Mouse (Mus musculus) left cerebral cortex, postnatal 4 days (tissue): ENCODE data around the gene Hipk3. TPM values are rescaled to one million over a fixed set of nuclear protein-coding genes. Genes with fewer than 3 reads are reported as not detected.

Source experiments
- DNase-seq: peaks from one replicate; pipeline ENCODE4 v3.0.0-alpha.2; 2022
- intact Hi-C: fragments of 180-260 bp; cut with DNase I; formaldehyde crosslinking; loops from one replicate; pipeline ENCODE4 v1.15.1; 2025
- total RNA-seq, 2 experiments: library from RNA; stranded (reverse); gene quantifications; 2 replicates each; pipeline ENCODE4 v1.2.3; 2021

Hipk3 gene
- total RNA-seq, 2 experiments from 2014 or later, result 49.0 to 52.8 TPM

DNA sequence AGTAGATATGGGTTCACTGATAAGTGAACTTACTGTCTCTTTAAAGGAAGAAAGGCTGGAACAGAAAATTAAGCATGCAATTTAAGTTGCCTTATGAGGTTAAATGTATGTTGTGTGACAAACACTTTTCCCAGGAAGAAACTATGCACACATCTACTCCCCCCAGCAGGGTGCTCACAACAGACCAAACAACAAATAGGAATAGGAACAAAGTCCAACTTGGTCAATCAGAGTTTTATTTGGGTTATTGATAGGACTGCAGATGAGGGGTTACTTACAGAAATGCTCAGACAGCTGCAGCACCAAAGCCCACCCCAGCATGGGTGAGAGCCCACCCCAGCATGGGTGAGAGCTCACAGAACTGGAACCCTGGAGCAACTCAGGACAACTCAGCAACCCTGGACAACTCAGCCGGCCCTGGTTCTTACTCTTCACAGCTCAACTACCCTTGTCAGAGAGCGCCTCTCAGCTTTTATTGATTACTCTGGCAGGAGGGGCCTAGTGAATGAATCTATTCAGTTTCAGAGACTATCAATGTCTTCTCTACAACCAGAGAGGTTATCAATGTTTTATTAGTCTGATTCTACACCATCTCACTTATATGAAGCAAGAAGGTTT lies 16.7 kb downstream of the Hipk3 start:
- intact Hi-C loops, result no loop called here
- DNase-seq, result no peak

DNA sequence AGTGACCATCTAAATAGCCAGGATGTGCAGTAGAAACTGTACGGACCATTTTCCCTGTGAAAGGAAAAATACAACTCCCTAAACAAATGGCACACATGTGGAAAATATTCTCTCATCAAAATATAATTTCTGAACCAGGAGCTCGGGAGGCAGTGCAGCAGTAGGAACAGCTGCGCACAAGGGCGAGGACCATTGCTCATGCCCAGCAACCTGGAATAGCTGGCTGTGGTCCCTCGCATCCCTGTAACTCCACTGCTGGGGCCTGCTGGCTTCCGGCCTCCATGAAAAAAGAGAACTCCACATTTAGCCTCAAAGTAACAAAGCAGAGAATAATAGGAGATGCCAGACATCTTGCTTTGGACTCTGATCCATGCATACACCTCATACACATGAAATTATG lies 22.2 kb downstream of the Hipk3 start:
- DNase-seq, result peak; percentile 17
- intact Hi-C loops, result no loop called here

DNA sequence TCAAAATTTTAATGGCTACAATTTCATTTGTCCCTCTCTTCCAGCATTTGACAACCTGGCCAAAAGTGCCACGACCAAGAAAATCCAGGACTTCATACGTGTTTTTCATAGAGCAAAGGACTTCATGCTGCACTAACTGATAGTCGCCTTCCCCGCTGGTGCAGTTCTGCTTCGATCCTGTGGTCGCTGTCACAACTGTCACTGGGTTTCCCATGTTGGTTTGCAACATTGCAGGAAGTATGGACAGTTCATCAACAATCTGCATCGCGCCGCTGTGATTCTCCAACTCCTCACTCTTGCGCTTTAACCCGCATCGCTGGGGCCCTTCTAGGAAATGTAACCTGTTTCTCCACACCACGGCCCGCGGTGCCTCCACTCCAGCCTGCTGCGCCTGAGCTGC lies 23.1 kb downstream of the Hipk3 start:
- intact Hi-C loops, result no loop called here

DNA sequence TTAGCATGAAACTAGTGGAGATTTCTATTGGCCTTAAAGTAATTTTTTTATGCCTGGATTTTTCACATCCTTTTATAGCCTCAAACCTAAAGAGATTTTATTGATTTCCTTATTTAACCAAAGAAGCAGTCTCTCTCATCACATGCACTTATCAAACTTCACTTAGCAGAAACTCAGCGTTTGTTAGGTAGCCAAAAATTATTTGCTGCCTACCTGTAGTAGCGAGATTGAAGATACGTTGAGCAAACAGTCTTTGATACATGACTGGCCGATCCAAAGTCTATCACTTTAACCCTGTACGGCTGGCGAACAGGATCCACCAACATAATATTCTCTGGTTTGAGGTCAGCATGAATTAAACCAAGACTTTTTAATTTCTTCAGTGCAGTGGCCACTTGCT lies 23.7 kb downstream of the Hipk3 start:
- intact Hi-C loops, result no loop called here
- DNase-seq, result no peak

More for the DNA sequence above, 23.1 kb downstream of the Hipk3 start:
- DNase-seq, result no peak

DNA sequence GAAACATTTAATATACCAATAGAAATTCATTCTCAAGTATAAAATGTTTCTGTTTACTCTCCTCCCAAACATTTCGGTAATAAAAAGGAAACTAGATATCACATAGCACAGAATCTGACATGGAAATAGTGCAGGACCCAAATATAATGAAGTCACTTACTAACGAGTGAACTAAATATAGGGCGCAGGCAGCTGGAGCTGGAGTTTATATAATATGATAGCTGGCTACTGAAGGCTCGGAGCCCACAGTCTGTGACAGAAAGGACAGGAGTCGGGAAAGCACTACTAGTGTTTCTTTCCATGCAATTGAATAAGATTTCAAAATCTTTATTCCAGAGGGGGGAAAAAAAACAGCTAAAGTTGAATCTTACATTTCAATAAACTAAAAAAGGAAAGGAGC lies 25.8 kb downstream of the Hipk3 start:
- intact Hi-C loops, result no loop called here

DNA sequence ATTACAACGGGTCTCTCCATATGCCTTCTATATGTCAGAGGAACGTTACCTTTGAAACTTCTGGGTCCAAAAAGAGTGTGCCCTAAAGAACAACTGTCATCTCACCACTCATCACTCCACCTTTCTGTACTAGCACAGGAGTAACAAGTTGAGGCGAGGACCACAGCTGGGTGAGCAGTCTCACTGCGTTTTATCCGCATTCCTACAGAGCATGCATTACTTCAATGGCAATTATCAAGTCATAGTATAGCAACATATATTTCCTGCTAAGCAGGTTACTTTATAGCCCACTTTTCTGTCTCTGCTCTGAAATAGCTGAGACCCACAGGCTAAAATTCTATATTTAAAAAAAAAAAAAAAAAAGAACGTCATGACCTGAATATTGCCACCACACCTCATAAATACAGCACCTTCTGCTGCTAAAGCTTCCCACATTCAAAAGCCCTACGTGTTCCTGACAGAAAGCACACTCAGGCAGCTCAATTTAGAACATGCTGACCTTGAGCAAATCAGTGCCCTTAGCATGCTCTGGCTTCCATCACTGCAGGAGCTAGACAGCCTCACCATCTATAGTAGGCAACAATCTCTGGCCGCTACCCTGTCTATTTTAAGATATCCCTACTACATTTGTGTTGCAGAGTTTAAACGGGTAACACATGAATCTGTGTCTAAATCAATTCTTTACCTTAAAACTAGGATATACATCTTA lies 27.2 kb downstream of the Hipk3 start:
- DNase-seq, result no peak

More for the DNA sequence above, 25.8 kb downstream of the Hipk3 start:
- no peak for DNase-seq

DNA sequence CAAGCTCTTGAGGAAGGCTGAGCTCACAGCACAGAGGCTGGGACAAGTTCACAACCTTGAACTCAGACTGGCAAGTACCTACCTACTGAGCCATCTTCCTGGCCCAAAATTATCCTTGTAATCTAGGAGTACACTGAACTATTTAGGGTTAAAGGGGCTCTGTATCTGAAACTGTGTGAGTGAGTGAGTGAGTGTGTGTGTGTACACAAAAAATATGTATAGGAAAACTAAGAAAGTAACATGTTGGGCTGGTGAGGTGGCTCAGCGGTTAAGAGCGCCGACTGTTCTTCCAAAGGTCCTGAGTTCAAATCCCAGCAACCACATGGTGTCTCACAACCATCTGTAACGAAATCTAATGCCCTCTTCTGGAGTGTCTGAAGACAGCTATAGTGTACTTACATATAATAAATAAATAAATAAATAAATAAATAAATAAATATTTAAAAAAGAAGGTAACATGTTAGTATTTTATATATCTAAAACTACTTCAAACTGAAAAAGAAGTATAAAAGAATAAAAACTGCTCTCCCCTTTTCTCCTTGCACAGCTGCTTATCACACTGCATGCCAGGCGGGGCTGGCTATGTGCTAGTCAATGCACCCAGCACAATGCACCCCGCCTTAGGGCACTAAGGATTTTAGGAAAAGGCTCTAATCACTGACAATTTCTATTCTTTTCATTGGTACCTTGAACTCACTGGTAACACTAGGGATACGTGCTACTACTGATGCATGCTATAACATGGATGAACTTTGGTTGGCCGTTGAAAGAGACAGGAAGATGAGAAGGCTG lies 28.4 kb downstream of the Hipk3 start:
- no peak for DNase-seq
- intact Hi-C loops, result no loop called here

More for the DNA sequence above, 27.2 kb downstream of the Hipk3 start:
- intact Hi-C loops, result no loop called here

DNA sequence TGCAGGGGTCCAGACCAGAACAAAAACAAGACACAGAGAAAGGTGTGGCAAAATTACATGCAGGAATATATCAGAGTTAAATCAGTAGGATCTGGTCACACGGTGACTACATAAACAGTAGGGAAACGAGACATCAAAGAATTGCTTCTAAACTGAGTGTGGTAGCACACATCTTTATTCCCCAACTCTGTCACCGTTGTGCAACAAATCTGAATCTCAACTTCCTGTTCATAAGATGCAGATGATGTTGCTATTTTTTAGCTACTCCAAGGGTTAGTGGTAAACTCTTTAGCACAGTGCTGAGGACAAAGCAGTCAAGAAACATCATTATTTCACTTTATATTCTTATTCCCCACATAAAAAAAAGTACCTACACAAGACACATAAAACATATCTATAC lies 34.2 kb downstream of the Hipk3 start:
- no peak for DNase-seq
- intact Hi-C loops, result no loop called here

DNA sequence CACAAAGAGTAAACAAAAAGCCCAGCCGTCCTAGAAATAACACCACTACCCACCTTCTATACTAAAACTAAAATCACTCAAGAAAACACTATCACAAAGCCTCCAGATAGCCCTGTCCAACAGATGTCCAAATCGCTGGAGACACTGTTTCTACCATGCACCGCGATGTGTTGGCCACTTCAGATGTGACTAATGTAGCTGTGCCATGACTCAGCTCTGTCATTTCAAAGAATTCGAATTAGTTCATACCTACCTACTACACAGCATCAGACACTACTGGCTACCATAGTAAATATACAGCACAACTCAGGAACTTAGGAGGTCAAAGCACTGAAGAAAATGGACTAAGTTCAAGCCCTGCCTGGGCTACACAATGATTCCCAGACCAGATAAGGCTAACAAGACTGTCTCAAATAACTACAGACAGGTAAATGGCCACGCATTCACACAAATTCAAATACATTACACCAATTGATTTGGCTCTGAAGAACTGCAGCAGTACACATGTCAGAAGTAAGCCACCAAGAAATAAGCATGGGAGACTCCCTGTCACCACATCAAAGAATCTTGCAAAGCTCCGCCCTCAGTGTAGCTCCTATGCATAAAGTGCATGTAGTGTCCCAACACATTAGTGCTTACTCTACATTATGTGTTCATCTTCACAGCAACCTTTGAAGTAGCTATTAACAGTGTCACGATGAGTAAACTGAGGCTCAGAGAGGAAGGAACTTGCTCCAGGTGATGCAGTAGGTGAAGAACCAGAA lies 35.5 kb downstream of the Hipk3 start:
- intact Hi-C loops, result no loop called here
- no peak for DNase-seq

DNA sequence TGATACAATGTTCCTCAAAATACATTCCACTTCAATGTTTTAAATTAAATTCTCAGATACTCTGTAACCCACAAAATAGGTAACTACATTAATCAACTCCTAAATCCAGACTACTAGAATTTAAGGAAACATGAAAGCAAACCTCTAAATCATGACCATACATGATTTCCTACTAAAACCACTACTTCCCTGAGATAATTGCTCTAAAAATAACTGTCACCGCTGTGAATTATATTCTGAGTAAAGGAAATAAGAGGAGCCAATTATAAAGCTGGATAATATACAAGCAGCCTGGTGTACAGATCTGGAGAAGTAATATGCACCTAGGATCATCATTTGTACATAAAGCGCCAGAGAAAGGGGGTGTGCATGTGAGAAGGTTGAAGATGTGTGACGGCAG lies 37.1 kb downstream of the Hipk3 start:
- intact Hi-C loops, result no loop called here
- DNase-seq, result no peak

DNA sequence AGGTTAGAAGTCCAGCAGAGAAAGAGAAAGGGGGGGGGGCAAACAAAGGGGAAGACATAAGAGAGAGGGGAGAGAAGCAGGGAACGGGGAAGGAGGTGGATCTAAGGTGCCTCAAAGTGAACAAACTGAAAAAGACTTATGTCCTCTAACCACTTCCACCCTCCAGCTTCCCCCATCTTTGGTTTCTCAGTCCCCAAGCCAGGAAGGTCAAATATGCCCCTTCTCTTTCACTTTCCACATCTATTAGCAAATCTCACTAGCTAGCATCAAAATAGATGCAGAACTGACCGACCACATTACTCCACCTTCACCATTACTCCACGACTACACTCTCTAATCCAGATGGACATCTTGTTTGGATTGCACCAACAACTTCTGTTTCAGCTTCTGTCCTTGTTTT lies 43.6 kb downstream of the Hipk3 start:
- intact Hi-C loops, result no loop called here
- no peak for DNase-seq

DNA sequence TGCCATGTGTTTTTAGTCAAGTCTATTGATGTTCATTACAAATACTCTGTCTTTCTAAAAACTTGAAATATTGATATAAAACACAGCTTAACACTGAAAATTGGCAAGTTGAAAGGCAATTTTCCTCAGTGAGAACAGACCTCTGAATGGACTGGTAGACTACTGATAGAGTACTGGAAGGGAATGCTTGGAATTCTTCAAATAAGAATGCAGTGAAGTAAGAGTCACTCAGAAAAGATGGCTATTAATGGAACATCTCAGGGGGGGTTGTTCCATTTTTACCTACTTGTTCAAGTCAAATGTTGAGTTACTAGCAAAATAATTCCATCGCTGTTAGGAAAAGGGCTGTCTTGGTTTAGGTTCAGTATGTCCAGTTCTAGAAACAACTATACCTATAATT lies 45.1 kb downstream of the Hipk3 start:
- DNase-seq, result no peak
- intact Hi-C loops, result loop anchor here (10.0 kb wide), 1 partner anchor 46 kb away; the partner anchor contains the start of gene Hipk3

DNA sequence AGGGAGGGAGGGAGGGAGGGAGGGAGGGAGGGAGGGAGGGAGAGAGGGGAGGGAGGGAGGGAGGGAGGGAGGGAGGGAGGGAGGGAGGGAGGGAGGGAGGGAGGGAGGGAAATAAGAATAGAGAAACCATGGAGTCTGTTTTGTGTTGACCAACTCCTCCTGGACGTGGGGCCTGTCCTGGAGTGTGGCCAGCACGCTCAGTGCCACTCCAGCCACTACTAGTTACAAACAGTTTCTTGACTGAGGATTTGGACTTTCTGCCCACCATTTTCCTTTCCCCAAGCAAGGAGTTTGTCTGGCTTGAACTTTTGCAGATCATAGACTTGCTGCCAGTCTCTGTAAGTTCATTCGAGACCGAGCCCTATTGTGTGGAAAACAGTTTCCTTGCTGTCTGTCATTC lies 46.0 kb downstream of the Hipk3 start:
- no peak for DNase-seq
- intact Hi-C loops, result loop anchor here (10.0 kb wide), 1 partner anchor 47 kb away; the partner anchor contains the start of gene Hipk3

DNA sequence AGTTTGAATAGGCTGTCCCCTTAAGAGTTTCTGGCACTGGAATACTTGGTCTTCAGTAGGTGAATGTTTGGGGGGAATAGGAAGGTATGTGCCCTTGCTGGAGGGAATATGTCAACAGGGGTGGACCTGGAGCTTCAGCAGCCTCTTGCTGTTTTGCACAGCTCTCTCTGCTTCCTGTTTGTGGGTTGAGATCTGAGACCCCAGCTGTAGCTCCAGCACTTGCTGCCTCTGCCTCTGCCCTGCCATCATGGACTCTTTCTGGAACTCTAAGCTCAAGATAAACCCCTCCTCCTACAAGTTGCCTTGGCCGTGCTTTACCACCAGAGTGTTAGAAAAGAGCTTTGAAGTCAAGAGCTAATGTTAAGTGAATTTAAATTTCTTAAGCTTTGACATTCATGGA lies 48.2 kb downstream of the Hipk3 start:
- intact Hi-C loops, result loop anchor here (10.0 kb wide), 1 partner anchor 49 kb away; the partner anchor contains the start of gene Hipk3
- no peak for DNase-seq

DNA sequence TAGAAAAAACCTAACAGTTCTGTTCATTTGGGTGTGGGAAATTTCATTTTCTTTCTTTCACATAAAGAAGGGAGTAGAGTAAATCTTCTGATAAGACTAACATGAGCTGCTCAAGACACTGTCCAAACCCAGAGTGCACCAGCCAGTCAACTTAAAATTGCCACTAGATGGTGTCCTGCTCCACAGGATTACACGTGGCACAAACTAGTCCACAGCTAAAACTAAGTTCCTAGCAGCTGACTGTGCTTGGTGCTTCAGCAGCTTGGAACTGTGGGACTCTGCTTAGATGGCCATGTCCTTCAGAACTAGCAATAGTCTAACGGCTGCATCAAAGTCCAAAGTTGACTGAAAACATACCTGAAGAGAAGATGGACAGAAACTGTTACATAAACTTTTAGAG lies 49.5 kb downstream of the Hipk3 start:
- peak; percentile 42 for DNase-seq
- intact Hi-C loops, result loop anchor here (5.0 to 10.0 kb wide), 2 partner anchors 50 to 138 kb away; partner anchors contain the start of gene Hipk3

DNA sequence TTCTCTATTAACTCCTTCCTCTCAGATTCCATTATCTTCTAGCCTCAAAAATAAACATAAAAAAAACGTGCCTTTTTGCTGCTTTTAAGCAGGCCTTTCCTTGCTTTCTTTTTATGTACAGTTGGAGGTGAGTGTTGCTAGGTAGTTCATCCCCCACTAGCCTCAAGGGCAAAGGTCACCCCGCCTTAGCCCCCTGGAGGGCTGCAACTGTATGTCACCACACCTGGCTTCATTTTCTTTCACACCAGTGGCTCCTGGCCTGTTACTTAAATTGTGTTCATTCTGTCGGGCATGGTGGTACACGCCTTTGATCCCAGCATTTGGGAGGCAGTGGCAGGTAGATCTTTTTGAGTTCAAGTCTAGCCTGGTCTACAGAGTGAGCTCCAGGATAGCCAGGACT lies 51.9 kb downstream of the Hipk3 start:
- intact Hi-C loops, result loop anchor here (5.0 to 10.0 kb wide), 2 partner anchors 52 to 140 kb away; partner anchors contain the start of gene Hipk3
- DNase-seq, result no peak

DNA sequence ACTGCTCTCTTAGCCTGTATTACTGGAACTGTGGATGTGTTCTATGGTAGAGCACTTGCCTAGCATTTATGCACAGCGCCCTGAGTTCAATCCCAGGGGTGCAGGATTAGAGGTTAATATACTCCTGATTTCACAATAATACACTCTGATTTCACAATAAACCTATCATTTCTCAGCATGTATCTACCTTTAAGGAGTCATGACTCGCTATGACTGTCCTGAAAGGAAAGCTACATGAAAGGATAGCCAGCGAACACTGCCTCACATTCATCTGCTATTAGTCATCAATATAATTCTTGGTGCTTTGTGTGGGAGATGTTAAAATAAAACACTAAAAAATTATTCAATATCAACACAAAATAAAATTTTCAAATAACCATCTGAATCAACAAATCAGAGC lies 58.0 kb downstream of the Hipk3 start:
- no peak for DNase-seq
- intact Hi-C loops, result no loop called here

DNA sequence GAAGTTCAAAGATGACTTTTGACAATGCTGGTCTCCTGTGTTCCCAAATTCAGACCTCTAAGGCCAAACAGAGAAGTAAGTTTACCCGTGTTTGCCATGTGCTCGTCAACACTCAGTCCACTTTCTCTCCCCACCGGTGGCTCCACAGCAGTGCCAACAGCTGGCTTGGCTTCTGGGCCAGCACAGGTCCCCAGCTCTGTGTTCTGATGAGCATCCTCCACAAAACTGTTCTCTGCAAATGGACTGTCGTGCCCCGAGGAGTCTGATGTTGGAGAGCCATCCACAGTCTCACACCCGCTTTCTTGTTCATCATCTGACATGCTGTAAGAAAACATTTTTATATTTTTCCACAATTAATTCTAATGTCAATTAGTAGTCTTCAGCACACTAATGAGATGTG lies 63.2 kb downstream of the Hipk3 start:
- intact Hi-C loops, result no loop called here
- no peak for DNase-seq

DNA sequence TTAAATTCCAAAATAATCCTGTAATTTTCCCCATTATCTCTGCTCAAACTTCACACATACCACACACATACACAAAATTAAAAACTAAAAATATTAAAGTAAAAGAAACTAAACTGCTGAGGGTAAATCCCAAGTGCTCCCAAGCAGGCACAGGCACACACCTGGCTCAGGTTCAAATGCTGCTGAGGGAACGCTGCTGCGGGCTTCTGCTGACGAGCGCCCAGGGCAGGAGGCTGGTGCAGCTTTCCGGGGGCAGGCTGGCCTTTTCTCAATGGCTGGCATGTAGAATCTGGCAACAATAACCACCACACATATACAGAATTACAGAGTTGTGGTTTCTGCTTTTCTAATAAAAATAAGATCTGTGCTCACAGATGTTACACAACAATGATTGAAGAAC lies 63.7 kb downstream of the Hipk3 start:
- DNase-seq, result no peak
- intact Hi-C loops, result no loop called here

DNA sequence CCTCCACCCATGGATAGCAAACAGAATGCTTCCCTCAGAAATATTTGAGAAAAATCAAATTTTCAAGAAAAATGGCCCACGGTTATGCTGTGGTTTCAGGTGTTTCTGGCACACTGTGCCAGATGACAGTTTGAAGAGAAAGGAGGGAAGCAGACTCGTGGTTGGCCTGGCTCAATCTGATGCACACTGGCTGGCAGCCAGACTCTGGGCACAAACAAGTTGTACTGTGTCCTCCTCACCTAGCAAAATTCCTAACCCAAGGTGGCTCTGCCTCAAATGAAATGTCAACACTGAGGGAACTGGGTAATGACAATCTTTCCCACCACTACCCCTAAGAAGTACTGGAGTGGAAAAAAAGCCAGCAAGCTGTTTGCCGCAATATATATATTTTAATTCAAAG lies 68.1 kb downstream of the Hipk3 start:
- intact Hi-C loops, result loop anchor here (10.0 kb wide), 1 partner anchor 391 kb away; no protein-coding TSS in a partner anchor
- DNase-seq, result no peak

DNA sequence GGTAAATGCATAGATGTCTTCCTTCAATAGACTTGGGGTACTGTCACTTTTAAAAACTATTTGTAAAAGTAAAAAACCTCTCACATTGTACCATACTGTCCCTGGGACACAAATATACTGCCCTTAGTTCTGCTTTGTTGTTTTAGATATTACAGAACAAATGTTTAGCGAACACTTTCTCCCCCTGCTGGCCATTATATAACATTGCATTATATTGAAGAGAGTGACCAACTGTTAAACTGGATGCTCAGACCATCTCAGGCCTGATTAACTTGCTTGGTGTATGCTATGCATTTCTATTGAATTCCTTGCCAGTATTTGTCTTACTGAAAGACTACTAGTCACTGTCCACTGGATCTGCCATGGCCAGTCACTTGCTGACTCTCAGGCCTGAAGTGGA lies 72.0 kb downstream of the Hipk3 start:
- DNase-seq, result no peak
- intact Hi-C loops, result loop anchor here (5.0 to 10.0 kb wide), 2 partner anchors 290 to 387 kb away; no protein-coding TSS in a partner anchor
